Mouse (Mus musculus) forebrain, embryonic 13.5 days (tissue): ENCODE results near the gene Atg7. TPM values are rescaled to one million over a fixed set of nuclear protein-coding genes. Genes with fewer than 3 reads are reported as not detected.

ENCODE experiments used
- ATAC-seq: fragments of 200-750 bp; cut with Nextera tagmentation; 2 replicates; pipeline ENCODE4 v1.8.0; 2017
- H3K27ac ChIP-seq: fragments of 300-500 bp; sonication (generic); 2 replicates; pipeline ENCODE4 v1.5.1; 2015; ENCODE audit warnings: inconsistent platforms, mild to moderate bottlenecking, moderate library complexity
- H3K27me3 ChIP-seq: fragments of 300-500 bp; sonication (generic); 2 replicates; pipeline ENCODE4 v1.6.1; 2015; ENCODE audit warnings: mild to moderate bottlenecking, inconsistent platforms
- H3K36me3 ChIP-seq: fragments of 300-500 bp; sonication (generic); 2 replicates; pipeline ENCODE4 v1.6.1; 2015; ENCODE audit warnings: mild to moderate bottlenecking, inconsistent platforms; ENCODE audit not compliant: poor library complexity, severe bottlenecking
- H3K4me1 ChIP-seq: fragments of 300-500 bp; sonication (generic); 2 replicates; pipeline ENCODE4 v1.6.1; 2015; ENCODE audit warnings: inconsistent platforms
- H3K4me2 ChIP-seq: fragments of 300-500 bp; sonication (generic); 2 replicates; pipeline ENCODE4 v1.6.1; 2015; ENCODE audit warnings: inconsistent platforms, mild to moderate bottlenecking, moderate library complexity
- H3K4me3 ChIP-seq: fragments of 300-500 bp; sonication (generic); 2 replicates; pipeline ENCODE4 v1.5.1; 2015; ENCODE audit warnings: mild to moderate bottlenecking, inconsistent platforms
- H3K9ac ChIP-seq: fragments of 300-500 bp; sonication (generic); 2 replicates; pipeline ENCODE4 v1.6.1; 2015; ENCODE audit warnings: mild to moderate bottlenecking, inconsistent platforms
- H3K9me3 ChIP-seq: fragments of 300-500 bp; sonication (generic); replicated peaks from 2 replicates; pipeline ENCODE4 v1.6.1; 2016; ENCODE audit warnings: inconsistent platforms
- WGBS: fragments of 180-500 bp; shearing (Covaris S2); methylation state at CpG from one replicate; pipeline ENCODE4 v1.1.7; 2015; 5-methylcytosine and 5-hydroxymethylcytosine counted together
- polyA plus RNA-seq: library from polyadenylated mRNA; unstranded; fragments of >200 nt; fragmentation: Nextera tagmentation; extraction: Ambion mirVana; gene quantifications from 2 replicates; pipeline ENCODE4 v1.2.1, GENCODE M21; 2015

Gene Atg7
- polyA plus RNA-seq, 1 experiment from 2014 or later = 18.5 TPM

DNA sequence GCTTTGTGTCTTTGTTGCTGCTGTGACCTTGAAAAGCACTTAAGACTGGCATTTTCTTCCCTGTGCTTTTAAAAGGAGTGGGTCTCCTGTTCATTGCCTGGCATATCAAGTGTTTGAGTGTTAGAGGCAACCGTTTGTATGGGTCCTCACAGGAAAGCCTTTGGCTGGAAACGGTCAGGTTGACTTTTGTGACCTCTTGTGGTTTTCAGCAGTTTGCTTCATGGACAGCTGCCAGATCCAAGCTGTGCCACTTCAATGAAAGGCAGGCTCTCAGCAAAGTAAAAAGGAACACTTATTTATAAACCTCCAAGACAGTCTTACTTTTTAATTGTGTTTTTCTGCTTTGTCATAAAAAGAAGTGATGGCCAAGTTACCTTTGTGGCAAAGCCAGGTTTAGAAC lies 47.8 kb downstream of the Atg7 start:
- H3K27ac ChIP-seq = no peak overlapping the region
- no peak overlapping the region for H3K4me3 ChIP-seq
- H3K36me3 ChIP-seq = 0 out of 2 replicates have a peak, but pooled peaks cover 3% of the 10 kb centered on the region
- WGBS = 44% methylated on average over 2 of the region's 2 CpGs
- H3K9me3 ChIP-seq = no peaks in the 10 kb centered on the region
- ATAC-seq = no peak
- no peak overlapping the region for H3K9ac ChIP-seq
- no peak overlapping the region for H3K4me2 ChIP-seq
- H3K27me3 ChIP-seq = no peaks in the 10 kb centered on the region
- peaks cover 20% of the 10 kb centered on the region for H3K4me1 ChIP-seq

- no peak overlapping the region for H3K4me3 ChIP-seq
- no peaks in the 10 kb centered on the region for H3K9me3 ChIP-seq
- ATAC-seq = 0 out of 2 replicates have a peak, but pooled peaks have one; percentile 16
- no peak overlapping the region for H3K4me2 ChIP-seq
- 0 out of 2 replicates have a peak, but pooled peaks cover 3% of the 10 kb centered on the region for H3K36me3 ChIP-seq
- no peak overlapping the region for H3K9ac ChIP-seq
- peaks cover 20% of the 10 kb centered on the region for H3K4me1 ChIP-seq
- 79% methylated on average over 6 of the region's 6 CpGs for WGBS
- H3K27me3 ChIP-seq = no peaks in the 10 kb centered on the region
- H3K27ac ChIP-seq = no peak overlapping the region
Measured at GRCm38 (mm10) chr6:114691530-114691929, 48.6 kb downstream of the Atg7 start.

DNA sequence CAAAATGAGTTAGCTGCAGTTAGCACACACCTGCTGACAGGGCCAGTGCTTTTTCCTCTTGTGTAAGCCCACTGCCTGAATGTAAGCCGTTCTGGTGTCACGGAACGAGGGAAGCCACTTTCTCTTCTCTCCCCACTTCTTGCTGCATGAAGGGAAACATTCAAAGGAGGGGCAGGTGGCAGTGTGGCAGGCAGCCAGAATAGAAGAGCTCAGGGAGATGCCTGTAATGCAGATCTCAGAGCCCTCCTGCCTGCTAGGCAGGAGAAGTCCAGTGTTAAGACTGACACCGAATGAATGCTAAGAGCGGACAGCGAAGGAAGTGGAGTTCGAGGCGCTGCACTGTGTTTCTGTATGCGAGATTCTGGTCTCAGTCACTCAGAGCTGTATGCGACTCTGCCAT lies 49.8 kb downstream of the Atg7 start:
- H3K4me1 ChIP-seq = peaks cover 20% of the 10 kb centered on the region
- H3K4me2 ChIP-seq = peak overlapping the region; percentile 13; the same call in 1 of the 2 replicates
- WGBS = 66% methylated on average over 10 of the region's 10 CpGs
- no peaks in the 10 kb centered on the region for H3K27me3 ChIP-seq
- H3K36me3 ChIP-seq = 0 out of 2 replicates have a peak, but pooled peaks cover 3% of the 10 kb centered on the region
- H3K9me3 ChIP-seq = no peaks in the 10 kb centered on the region
- no peak overlapping the region for H3K9ac ChIP-seq
- H3K4me3 ChIP-seq = no peak overlapping the region
- peak; percentile 44; the same call in 1 of the 2 replicates for ATAC-seq
- peak overlapping the region; percentile 75 for H3K27ac ChIP-seq

DNA sequence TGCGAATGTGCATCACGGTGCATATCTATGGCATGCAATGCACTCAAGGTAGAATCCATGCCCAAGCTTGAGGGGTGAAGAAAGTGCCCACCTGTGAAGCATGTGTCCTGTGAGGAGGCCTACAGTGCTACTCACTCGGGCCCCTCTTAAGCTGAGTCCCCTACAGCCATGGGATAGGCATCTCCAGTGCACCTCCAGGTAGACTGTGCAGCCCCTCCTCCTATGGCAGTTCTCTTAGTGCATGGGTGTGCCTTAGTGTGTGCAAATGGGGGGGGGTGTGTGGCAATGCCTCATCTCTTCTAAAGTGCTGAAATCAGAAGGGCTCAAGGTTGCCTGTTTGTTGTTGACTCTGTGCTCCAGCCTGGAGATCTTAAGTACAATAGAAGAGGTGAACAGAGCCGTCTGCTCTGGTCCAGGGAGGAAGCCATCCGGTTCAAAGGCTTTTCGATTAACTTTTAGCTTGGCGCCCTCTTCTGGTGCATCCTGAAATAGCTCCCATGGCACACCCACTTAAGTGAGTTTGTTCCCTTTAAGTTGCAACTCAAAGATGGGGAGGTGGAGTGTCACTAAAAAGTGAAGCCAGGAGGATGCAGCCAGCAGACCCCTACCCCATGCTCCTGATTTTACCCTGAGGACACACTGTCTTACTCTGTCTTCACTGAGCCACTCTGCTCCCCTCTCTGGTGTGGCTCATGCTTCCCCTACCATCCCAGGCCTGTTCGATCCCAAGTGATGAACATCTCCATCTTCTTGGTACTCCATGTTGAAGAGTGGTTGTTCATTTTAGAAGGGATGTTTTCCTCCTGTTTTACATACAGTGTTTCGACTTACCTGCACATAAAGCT lies 55.0 kb downstream of the Atg7 start:
- H3K36me3 ChIP-seq = peaks cover 11% of the 10 kb centered on the region; the same call in 1 of the 2 replicates
- ATAC-seq = peak; percentile 75; the same call in 1 of the 2 replicates
- 47% methylated on average over 9 of the region's 9 CpGs for WGBS
- 0 out of 2 replicates have a peak, but pooled peaks cover 3% of the 10 kb centered on the region for H3K9me3 ChIP-seq
- H3K27ac ChIP-seq = no peak overlapping the region
- H3K4me2 ChIP-seq = no peak overlapping the region
- H3K27me3 ChIP-seq = no peaks in the 10 kb centered on the region
- H3K4me3 ChIP-seq = no peak overlapping the region
- H3K9ac ChIP-seq = no peak overlapping the region
- peaks cover 5% of the 10 kb centered on the region for H3K4me1 ChIP-seq

GRCm38 (mm10) chr6:114698578-114698977 lies 55.7 kb downstream of the Atg7 start:
- Histone ChIP-seq H3K4me3 (no peak overlapping the region), H3K4me2 (no peak overlapping the region), H3K9ac (no peak overlapping the region), H3K27ac (no peak overlapping the region), H3K4me1 (no peaks in the 10 kb centered on the region), H3K36me3 (peaks cover 11% of the 10 kb centered on the region; the same call in 1 of the 2 replicates), H3K9me3 (0 out of 2 replicates have a peak, but pooled peaks cover 3% of the 10 kb centered on the region), H3K27me3 (no peaks in the 10 kb centered on the region)
- no peak for ATAC-seq
- 65% methylated on average over 5 of the region's 5 CpGs for WGBS

DNA sequence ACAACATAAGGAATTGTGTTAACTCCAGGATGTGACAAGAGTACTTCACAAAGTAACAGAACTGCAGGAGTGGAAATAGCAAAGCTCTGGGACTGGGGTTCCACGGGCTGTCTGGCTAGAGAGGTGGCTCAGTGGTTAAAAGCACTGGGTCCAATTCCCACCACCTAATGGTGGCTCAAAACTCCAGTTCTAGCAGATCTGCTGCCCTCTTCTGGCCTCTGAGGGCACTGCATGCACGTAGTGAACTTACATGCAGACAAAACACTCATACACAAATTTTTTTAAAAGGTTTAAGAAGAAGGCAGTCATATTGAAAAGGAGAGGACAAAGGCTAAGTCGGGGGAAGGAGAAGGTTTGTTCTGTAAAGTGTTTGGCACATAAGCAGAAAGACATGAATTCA lies 57.8 kb downstream of the Atg7 start:
- Histone ChIP-seq H3K9me3 (0 out of 2 replicates have a peak, but pooled peaks cover 3% of the 10 kb centered on the region), H3K36me3 (peaks cover 23% of the 10 kb centered on the region; the same call in 1 of the 2 replicates), H3K9ac (no peak overlapping the region), H3K27me3 (no peaks in the 10 kb centered on the region), H3K4me3 (no peak overlapping the region), H3K4me2 (no peak overlapping the region), H3K27ac (no peak overlapping the region), H3K4me1 (no peaks in the 10 kb centered on the region)
- 79% methylated on average over 3 of the region's 3 CpGs for WGBS
- ATAC-seq = no peak

DNA sequence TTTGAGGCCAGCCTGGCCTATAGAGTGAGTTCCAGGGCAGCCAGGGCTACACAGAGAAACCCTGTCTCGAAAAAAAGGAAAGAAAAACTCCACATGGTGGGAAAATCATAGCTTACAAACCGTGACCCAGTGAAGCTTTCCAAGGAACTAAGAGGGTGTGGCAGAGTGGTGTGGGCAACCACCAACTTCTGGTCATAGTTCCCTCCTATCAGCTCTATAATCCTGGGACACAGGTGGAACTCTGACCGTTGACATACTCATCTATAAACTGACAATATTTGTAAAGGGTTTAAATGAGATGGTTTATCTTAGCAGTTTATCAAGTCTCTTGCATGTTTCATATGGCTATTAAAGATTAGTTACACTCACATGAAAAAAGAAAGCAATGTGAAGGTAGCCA lies 64.1 kb downstream of the Atg7 start:
- no peaks in the 10 kb centered on the region for H3K9me3 ChIP-seq
- H3K36me3 ChIP-seq = peaks cover 26% of the 10 kb centered on the region; the same call in 1 of the 2 replicates
- no peak for ATAC-seq
- no peak overlapping the region for H3K9ac ChIP-seq
- H3K4me1 ChIP-seq = no peaks in the 10 kb centered on the region
- H3K4me2 ChIP-seq = no peak overlapping the region
- H3K27ac ChIP-seq = no peak overlapping the region
- no peaks in the 10 kb centered on the region for H3K27me3 ChIP-seq
- no peak overlapping the region for H3K4me3 ChIP-seq
- 84% methylated on average over 3 of the region's 3 CpGs for whole genome bisulfite sequencing

DNA sequence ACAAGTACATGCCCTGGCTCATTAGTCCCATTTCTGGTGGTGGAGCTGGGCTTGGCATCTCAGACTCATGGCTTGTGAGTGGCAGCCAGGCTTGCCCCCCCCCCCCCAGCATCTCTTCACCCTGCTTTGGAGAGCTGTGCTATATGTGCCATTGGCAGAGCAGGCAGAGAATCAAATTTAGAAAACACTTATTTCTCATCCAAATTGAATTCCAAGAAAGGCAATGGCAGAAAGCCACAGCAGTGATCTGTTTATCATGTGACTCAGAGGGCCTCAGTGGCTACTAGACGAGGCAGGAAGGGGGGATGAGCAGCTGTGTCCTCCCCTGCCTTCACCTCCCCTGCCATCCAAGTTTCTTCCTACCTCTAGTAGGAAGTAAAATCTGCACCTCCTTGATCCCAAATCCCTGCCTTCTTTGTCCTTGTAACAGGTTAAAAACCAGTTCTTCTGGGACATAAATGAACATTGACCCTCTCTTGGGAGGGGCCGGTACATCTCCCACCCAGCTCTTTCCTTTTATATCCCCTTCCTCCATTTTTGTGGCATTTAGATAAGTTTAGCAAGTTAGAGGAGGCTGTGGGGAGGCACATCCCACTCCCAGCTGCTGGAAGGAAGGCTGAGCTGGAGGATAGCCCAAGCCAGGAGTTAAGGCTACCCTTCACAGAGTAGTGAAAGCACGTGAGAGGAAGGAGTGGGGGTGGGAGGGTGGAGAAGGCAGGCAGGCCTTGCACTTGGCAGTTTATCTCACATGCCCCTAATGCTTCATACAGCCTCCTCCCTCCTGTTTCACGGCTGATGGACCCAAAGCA lies 69.5 kb downstream of the Atg7 start:
- Histone ChIP-seq H3K27ac (no peak overlapping the region; the same call in 1 of the 2 replicates), H3K4me2 (no peak overlapping the region), H3K4me3 (no peak overlapping the region), H3K4me1 (peaks cover 28% of the 10 kb centered on the region), H3K27me3 (no peaks in the 10 kb centered on the region), H3K9me3 (no peaks in the 10 kb centered on the region), H3K36me3 (0 out of 2 replicates have a peak, but pooled peaks cover 2% of the 10 kb centered on the region), H3K9ac (no peak overlapping the region)
- whole genome bisulfite sequencing = 63% methylated on average over 4 of the region's 4 CpGs
- peak; percentile 71; the same call in 1 of the 2 replicates for ATAC-seq

- Histone ChIP-seq H3K9me3 (no peaks in the 10 kb centered on the region), H3K27ac (no peak overlapping the region), H3K4me1 (peaks cover 28% of the 10 kb centered on the region), H3K9ac (no peak overlapping the region), H3K4me3 (no peak overlapping the region), H3K27me3 (no peaks in the 10 kb centered on the region), H3K36me3 (no peaks in the 10 kb centered on the region), H3K4me2 (no peak overlapping the region)
- no peak for ATAC-seq
- 70% methylated on average over 3 of the region's 3 CpGs for WGBS
Measured at GRCm38 (mm10) chr6:114713538-114713937, 70.6 kb downstream of the Atg7 start.

DNA sequence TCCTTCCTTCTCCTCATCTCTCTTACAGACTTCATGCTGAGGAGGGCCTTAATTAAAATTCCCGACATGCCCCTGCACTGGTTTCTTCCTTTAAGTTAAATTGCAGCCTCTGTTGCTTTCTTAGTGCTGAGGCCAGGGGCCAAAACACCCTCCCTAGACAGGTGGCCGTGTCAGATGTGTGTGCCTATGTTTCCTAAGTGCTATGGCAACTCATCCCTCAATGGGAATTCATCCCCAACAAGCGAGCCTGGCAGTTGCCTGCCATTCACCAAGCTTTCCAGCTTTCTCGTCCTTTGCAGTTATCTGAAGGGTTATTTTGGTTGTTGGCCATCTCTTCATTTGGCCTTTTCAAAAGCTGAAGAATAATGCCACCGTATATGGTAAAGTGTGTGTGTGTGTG lies 71.8 kb downstream of the Atg7 start:
- 7% methylated on average over 5 of the region's 5 CpGs for WGBS
- Histone ChIP-seq H3K4me2 (no peak overlapping the region), H3K36me3 (no peaks in the 10 kb centered on the region), H3K4me1 (peaks cover 39% of the 10 kb centered on the region), H3K4me3 (no peak overlapping the region), H3K9ac (no peak overlapping the region), H3K9me3 (no peaks in the 10 kb centered on the region), H3K27me3 (no peaks in the 10 kb centered on the region), H3K27ac (0 out of 2 replicates have a peak overlapping the region, but pooled peaks have one; percentile 1)
- 0 out of 2 replicates have a peak, but pooled peaks have one; percentile 33 for ATAC-seq

DNA sequence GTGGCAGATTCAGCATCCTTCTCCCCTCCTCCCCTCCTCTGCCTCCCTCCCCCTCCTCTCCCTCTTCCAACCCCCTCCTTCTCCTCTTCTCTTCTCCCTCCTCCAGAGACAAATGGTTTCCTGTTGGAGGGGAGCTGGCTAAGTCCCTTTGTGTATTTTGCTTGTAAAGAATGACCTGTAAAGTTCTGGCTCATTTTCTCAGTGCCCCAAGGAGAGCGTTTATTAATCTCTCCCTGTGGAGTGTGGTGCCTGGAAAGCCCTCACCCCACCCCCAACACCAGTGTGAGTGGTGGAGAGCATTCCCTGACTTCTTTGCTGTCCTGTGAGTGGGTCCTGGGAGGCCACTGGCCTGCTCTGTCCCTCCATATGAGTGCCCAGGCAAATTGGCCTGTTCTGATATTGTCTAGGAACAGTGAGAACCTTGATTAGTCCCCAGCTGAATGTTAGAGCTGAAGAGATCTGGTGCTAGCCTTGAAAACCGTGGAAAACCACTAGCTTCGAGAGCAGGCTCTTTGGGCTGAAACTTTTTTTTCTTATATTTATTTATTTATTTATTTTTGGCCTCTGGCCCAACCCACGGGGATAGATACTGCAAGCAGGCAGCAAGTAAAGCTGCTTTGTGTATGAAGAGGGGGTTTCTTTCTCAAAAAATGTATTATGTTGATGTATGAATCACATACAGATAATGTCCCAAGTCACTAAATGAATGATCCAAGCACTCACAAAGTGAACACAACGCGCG lies 72.6 kb downstream of the Atg7 start:
- no peaks in the 10 kb centered on the region for H3K27me3 ChIP-seq

More for the DNA sequence above, 72.6 kb downstream of the Atg7 start:
- Histone ChIP-seq H3K36me3 (no peaks in the 10 kb centered on the region), H3K27ac (peak overlapping the region; percentile 63), H3K9ac (no peak overlapping the region), H3K9me3 (no peaks in the 10 kb centered on the region), H3K4me1 (peaks cover 41% of the 10 kb centered on the region), H3K4me3 (no peak overlapping the region), H3K4me2 (no peak overlapping the region)
- WGBS = 47% methylated on average over 7 of the region's 7 CpGs
- ATAC-seq = peak; percentile 22; the same call in 1 of the 2 replicates
